Mouse (Mus musculus): ENCODE measurements around the gene Plcd1.

Gene Plcd1

GRCm38 (mm10) chr9:119052154-119052944 is 41.0 kb downstream of the Plcd1 start, which contains the start of gene Vill:
Gene Vill, plus strand, starts transcription at chr9:119052778.
- no peak for DNase-seq

DNA sequence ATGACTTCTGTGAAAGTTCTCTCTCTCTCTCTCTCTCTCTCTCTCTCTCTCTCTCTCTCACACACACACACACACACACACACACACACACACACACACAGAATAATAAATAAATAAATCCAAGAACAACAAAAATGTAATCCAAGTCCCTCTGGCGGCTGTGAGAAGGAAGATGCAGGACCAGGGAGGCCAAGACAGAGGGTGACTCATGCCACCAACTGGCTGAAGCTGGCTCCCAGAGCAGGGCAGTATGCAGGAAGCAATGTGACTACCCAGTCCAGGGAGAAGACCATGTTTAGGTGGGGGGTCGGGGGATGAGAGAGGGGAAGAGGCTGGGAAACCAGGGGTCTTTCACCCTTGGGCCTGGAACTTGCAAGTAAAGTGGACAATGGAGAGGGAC is 42.1 kb downstream of the Plcd1 start:
- DNase-seq: no peak

GRCm38 (mm10) chr9:119048182-119048903 is 45.0 kb downstream of the Plcd1 start:
- no peak for DNase-seq

DNA sequence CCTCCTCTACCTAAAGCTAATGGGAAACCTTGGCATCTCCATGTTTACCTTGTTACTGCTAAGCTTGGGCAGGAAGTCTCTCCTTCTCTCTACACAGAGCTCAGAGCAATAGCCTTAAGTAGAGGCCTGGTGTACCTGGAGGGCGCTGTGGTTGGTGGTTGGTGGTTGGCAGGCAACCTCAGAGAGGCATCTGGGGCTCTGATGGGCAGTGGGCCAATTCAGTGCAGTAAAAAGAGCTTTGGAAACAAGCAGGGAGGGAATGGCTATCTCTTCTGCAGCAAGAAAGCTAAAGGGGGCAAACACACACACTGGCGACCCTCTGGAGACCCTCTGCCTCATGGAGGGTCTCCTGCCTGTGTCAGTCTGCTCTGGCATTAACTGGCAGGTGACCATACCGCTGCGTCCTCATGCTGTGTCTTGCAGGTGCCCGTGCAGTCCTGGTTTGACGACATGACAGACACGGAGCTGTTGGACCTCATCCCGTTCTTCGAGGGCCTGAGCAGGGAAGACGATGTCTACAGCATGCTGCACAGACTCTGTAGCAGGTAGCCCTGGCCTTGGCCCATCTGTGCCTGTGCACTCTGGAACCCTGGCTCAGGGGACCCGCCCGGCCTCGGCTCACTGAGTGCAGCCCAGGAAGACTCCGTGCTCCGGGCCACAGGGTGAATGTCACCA is 53.1 kb downstream of the Plcd1 start:
- no peak for DNase-seq

- no peak for DNase-seq
These were observed 54.7 kb downstream of the Plcd1 start for GRCm38 (mm10) chr9:119038574-119038973.

DNA sequence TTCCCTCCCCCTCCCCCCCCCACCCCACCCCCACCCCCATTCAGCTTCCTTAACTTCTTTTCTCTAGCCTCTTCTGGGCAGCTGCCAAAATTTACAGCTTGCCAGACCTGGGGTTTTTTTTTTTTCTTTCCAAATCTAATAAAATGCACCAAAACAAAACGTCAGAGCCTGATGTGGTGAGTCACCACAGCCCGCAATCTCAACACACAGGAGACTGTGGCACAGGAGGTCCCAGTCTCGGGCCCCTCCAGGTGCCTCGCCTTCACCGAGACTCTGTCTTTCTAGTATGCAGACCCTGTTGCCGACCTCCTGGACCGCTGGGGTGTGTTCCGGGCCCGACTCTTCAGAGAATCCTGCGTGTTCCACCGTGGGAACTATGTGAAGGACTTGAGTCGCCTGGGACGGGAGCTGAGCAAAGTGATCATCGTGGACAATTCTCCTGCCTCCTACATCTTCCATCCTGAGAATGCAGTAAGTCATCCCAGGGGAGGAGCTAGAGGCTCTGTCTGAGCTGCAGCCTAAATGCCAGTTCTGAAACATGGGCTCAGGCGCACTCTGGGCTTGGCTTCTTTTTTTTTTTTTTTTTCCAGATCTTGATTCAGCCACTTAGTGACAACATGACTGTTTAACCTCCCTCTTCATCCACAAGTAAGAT is 56.1 kb downstream of the Plcd1 start:
- DNase-seq: no peak

- no peak for DNase-seq
These were observed 57.5 kb downstream of the Plcd1 start for GRCm38 (mm10) chr9:119035836-119036235.

- DNase-seq: no peak
These were observed 58.3 kb downstream of the Plcd1 start for GRCm38 (mm10) chr9:119034676-119035665.

- DNase-seq: no peak
These were observed 59.2 kb downstream of the Plcd1 start for GRCm38 (mm10) chr9:119034069-119034468.

- no peak for DNase-seq
These were observed 60.0 kb downstream of the Plcd1 start for GRCm38 (mm10) chr9:119033111-119033921.

- no peak for DNase-seq
These were observed 60.8 kb downstream of the Plcd1 start for GRCm38 (mm10) chr9:119032538-119032937.

- DNase-seq: no peak
These were observed 61.5 kb downstream of the Plcd1 start for GRCm38 (mm10) chr9:119031772-119032171.

DNA sequence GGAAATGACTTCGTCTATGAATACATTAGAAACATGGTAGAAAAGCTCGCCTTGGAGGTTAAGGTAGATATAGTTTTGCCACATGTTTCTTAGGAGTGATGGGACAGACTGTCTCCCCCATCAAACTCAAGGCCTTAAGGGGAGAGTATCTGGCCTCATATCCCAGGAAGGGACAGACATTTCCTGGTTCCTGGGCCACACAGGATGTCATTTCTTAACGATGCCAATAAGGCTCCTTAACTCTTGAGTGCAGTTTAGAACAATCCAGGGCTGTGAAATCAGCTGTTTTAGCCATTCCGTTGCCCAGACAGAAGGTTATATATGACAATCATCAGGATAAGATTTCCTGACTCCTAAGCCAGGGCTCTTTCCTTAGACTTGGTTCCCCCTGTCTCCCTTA is 62.3 kb downstream of the Plcd1 start:
- no peak for DNase-seq

DNA sequence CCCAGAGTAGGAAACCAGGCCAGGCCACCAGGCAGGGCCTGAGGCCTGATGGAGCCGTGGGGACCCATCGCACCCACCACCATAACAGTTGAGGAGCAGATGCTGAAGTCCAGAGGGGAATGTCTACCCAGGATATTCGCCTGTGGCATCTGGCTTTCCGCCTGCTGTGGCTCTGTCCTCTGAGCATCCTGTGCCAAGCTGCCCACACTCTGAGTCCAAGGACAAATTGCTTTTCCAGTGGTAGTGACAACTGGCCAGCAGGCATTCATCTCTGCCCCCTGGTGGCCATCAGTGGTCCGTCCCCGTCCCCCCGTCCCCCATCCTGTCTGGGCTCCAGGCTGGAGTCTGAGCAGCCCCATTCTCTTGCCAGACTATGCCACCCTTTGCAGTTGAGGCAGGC is 63.7 kb downstream of the Plcd1 start:
- DNase-seq: peak; percentile 53 to 58

GRCm38 (mm10) chr9:119028226-119029195 is 64.8 kb downstream of the Plcd1 start:
- DNase-seq: no peak

- no peak for DNase-seq
These were observed 66.0 kb downstream of the Plcd1 start for GRCm38 (mm10) chr9:119027337-119027736.

GRCm38 (mm10) chr9:119025832-119026331 is 67.4 kb downstream of the Plcd1 start:
- no peak for DNase-seq

DNA sequence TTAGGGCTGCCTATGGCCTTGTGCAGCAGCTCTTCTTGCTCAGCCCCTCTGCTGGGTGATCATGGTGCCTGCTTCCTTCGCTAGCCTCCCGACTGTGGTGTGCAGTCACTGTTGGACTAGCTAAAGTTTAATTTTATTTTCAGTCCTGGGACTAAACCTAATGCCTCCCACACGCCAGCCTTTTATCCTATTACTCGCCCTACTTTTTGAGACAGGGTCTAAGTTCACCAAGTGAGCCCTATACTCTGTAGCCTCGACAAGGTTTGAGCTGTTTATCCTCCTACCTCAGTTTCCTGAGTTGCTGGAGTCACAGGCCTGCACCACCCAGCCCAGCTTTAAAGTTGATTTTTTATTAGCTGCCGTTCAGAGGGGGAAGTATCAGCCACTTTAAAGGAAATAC is 68.0 kb downstream of the Plcd1 start:
- DNase-seq: no peak

DNA sequence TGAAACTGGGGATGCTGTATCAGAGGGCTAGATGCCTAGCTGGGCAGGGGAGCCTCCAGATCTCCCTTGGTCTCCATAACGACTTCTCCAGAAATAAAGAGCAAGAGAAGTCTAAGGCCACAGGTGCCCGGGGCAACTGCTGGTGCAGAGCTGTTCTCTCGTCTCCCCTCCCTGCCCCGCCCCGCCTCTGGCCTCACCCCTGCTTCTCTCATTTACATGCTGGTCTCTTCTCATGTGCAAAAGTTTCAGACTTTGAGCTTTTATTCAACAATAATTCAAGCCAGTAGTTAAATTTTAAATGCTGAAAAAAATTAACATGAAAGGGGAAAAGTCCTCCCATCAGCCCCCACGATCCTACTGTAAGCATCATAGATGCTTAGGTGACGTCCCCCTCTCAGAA is 71.6 kb downstream of the Plcd1 start:
- no peak for DNase-seq
